Mouse (Mus musculus) heart, adult 8-10 months (tissue): ENCODE data around the gene Decr2. TPM values are rescaled to one million over a fixed set of nuclear protein-coding genes. Genes with fewer than 3 reads are reported as not detected.
"Not testable (repeated sequence)": the region's sequence is repeated elsewhere in the genome, so short reads cannot be mapped to it uniquely, and the experiment has no call there.

Experiments
- DNase-seq: peaks from one replicate; pipeline ENCODE4 v3.0.0; 2022; ENCODE audit warnings: low spot score
- total RNA-seq, 4 experiments: library from RNA; stranded (reverse); gene quantifications; 2 replicates each; pipeline ENCODE4 v1.2.4; 2022

The Decr2 gene
- total RNA-seq, 4 experiments from 2014 or later, result 10.2 to 11.2 (median 11.0) TPM

DNA sequence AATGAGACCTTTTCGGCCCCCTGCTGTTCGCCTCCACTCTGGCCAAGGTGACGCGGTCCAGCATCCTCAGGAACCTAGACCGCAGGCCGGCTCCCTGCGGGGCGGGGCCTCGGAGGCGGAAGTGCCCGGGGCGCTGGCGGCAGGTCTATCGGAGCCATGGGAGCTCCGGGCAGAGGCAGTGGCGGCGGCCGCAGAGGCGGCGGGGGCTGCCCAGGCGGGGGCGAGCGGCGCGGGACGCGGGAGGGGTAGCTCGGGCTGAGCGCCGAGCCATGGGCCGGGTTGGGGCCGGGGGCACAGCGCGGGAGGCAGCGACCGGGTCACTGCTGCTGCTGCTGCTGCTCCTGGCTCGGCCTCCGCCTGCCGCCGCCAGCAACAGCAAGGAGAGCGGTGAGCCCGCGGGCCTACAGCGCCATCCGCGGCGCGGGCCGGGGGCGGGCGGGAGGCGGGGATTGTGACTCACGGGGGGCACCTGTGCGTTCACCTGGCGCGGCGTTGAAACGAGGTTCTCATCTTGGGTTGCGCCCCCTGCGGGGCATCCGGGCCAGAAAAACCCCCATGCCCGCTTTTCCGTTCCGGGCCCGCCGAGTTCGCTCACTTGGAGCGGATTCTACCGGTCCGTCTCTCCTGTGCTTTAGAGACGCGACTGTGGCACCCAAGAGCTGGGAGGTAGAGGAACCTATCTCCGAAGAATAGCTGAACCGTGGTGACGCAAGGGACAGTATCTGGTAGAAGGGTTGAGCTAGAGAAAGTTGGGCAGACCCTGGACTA, 23.2 kb upstream of the Decr2 start, which contains the start of gene Tmem8:
Tmem8 (plus strand) TSS at position 119 of the 768 bp plus-strand sequence.
- DNase-seq, result no peak

DNA sequence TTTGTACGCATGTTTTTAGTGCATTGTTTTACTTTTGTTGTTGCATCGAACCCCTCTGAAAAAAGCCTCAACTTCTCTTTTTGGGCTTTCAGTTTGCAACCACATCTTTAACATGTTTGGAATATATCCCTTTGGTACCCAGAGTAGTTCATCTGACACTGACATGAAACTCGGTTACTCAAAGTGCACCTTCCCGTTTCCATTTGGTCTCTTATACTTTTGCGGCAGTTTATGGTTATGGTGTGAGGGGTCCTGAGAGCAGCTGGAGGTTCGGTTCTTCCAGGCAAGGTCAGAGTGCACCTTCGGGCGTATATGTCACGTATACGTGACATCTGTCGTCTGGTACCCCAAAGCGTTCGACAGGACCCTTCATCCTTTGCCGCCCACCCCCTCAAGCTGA, 22.6 kb upstream of the Decr2 start:
- no peak for DNase-seq

DNA sequence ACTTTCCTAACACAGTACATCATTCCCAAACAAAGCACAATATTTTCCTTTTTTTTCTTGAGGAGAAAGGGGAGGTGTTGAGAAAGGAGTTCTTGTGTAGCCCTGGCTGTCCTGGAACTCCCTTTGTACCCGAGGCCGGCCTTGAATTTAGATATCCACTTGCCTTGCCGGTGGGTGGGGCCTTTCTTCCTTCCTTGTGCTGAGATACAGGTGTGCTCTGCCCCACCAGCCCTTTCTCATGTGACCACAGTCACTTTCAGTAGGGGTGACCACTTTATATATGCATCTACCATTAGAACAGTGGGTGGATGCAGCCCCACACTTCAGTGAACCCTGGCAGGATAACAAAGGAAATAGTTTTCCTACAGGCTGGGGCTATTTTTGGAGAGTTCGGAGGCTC, 21.6 kb upstream of the Decr2 start:
- DNase-seq, result no peak

DNA sequence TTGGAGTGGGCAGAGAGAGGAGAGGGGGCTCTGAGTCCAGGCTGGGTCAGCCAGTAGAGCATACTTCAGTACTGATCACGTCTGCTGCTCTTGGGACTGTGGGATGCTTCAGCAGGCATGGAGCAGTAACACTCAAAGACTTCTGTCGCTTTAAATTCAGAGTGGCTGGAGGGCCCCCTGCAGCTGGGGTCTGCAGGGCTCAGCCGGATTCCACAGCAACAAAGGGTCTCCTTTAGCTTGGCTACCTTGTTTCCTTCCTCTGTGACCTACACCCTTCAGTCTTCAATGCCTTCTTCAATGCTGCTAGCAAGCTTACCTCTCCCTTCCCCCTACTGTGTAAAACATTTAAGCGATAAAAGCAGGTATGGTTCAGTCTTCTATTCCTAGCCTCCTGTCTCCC, 20.9 kb upstream of the Decr2 start:
- no peak for DNase-seq

DNA sequence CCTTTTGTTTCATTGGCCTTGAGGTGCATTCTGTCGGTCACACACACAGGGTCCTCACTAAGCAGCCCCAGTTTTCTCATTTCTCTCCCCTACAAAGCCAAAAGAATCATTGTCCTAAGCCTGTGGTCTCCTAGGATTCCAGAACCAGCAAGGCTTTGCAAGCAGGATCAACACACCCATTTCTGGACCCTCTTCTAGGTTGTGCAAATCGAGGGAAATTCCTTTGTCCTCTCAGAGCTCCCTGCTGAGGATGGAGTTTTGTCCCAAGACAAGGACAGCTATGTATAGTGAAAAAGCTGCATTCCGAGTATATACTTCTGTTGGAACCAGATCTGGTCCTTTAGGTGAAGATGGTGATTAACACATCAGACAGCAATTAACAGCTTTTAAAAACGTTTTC, 20.0 kb upstream of the Decr2 start:
- no peak for DNase-seq

DNA sequence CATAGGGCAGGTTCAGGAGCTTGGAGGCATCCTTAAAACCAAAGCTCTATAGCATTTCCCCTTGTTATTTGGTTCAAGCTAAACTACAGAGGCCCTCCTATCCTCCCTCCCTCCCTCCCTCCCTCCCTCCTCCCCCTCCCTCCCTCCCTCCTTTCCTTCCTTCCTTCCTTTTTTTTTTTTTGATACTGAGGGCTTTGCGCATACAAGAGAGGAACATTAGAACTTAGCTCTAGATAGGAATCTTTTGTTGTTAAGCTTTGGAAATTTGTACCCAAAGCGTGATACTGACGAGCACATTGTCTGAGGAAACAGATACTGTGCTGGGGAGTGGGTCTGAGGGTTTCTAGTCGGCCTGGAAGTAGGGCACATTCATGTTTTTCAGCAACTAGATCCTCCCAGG, 15.5 kb upstream of the Decr2 start:
- DNase-seq, result no peak

DNA sequence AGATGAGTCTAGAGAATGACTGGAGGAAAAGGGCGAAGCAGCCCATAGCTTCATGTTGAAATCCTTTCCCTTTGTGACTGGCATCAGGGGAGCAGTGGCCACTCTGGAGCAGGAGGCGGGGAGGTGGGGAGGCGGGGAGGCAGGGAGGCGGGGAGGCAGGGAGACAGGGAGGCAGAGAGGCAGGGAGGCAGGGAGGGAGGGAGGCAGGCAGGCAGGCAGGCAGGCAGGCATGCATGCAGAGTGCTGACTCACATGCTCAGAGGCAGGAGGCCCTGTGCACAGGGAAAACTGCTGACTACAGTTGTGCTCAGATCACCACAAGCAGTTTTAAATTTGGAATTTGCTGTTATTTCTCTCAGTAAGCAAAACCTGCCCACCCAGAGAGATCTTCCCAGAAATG, 11.3 kb upstream of the Decr2 start:
- no peak for DNase-seq

DNA sequence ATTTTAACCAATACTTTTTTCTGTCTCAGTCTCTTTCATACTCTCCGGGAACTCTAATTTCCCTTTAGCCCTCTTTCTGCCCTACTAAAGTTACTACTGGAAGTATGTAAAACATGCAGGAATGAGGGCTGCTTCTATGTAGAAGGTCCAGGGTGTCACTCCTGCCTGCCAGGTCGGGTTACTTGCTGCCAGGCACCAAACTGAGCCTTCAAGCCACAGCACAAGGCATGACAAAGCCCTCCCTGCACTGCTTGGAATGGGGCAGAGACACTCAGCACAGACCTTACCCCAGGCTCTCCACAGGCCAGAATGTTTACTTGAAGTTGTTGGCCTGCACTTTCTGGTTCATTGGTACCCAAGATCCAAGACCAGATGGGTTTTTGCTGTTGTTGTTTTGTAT, 10.0 kb upstream of the Decr2 start:
- DNase-seq, result no peak

DNA sequence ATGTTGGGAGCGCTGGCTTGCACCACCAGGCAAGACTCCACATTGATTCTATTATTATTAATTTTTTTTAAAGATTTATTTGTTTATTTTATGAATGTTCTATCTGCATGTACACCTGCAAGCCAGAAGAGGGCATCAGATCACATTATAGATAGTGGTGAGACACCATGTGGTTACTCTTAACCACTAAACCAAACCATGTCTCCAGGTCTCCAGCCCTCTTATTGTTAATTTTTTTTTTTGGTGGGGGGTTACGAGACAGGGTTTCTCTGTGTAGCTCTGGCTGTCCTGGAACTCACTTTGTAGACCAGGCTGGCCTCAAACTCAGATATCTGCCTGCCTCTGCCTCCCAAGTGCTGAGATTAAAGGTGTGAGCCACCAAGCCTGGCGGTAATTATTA, 9.2 kb upstream of the Decr2 start:
- DNase-seq, result not testable (repeated sequence)

DNA sequence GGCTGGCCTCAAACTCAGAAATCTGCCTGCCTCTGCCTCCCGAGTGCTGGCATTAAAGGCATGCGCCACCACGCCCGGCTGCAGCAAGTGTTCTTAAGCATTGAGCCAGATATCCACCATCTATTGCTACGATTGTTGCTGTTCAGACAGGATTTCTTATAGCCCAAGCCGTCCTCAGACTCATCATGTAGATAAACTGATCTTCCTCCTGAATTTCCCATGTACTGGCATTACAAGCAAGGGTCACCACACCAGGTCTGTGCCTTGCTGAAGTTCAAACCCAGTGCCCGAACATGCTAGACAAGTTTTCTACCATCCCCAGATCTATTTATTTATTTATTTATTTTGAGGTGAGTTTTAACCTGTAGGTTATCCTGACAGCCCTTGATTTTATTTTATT, 8.3 kb upstream of the Decr2 start:
- DNase-seq, result no peak

DNA sequence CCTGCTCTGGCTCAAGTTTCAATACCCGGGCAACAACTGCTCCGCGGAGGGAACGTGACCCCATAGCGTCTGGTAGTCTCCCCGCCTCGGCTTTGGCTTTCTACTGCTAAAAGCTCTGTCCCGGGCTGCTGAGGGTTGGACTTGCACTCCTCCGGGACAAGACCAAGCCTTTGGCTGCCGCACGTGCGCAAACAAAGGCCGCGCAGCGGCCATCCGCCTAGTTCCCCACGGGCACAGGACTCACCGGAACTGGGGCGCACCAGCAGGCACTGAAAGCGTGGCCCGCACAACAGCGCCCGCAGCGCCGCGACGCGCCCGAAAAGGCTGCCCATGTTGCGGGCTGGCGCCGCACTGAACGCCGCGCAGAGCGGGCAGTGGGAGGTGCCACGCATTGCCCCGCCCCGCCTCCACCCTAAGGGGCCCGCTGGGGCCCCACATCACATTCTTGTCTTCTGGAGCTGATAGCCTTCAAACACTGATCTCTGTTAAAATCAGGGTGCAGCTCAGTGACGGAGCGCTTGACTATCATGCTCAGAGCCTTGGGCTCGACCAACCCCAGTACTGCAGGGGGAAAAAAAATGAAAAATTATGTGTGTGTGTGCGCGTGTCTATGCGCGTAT, 5.1 kb upstream of the Decr2 start, which contains the start of gene Nme4:
Nme4 (minus strand) TSS at position 482 of the 620 bp plus-strand sequence.
- DNase-seq, result no peak

DNA sequence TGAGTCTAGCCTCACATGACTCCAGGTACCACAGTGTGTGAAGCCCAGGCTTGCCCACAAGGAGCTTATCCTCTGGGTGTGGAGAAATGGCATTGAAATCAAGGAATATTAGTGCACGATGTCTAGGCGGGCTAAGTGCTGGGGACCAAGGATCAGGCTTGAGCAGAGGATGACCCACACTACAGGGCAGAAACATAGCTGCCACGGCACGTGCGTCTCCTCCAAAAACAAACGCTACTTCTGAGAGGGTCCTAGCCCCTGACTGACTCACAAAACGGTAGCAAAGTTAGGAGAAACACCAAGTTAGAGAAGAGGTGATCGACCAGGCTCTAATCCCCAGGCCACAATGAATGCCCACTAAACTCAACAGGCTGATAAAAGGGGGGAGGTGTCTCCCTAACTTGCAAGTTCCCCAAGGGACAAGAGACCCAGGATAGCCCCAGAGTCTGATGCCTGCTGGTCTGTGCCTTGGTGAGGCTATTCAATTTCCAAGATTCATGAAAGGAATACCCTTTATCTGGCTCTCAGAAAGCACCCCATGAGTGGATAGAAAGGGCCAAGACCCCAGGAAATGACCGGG, 4.5 kb upstream of the Decr2 start:
- DNase-seq, result no peak

DNA sequence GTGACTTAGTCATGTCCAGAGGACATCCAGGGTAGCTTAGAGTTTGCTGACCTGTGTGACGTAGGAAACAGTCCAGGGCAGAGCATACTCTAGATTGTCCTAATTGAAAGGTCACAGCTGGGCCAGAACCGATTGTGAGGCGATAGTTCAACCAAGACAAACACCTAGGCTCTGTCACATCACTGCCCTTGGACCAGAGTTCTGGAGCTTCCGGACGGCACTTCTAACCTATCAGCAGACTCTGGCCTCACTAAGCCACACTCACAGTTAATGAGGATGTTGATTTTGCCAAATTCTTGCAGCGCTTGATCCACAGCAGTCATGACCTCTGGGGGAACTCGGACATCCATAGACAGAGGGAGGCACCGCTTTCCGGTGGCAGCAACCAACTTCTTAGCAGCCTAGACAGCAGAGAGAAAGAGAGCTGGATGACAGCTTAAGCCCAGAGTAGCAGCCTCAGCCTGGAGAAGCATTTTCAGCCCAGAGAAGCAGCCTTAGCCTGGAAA, 3.0 kb downstream of the Decr2 start:
- no peak for DNase-seq

DNA sequence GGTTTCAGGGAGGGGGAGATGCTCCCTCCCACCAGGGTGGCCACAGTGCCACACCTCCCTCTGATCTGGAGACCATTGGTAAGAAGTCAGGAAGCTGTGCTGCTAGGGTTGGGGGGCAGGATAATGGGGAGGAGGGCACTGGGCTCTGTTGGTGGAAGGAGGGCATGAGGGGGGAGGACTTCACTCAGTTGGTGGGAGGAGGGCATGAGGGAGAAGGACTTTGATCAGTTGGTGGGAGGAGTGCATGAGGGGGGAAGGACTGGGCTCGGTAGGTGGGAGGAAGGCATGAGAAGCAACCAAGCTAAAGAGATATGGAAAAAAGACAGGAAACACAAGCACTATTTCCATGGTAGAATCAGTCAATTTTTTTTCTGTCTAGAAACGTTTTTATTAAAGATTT, 9.3 kb downstream of the Decr2 start:
- no peak for DNase-seq

DNA sequence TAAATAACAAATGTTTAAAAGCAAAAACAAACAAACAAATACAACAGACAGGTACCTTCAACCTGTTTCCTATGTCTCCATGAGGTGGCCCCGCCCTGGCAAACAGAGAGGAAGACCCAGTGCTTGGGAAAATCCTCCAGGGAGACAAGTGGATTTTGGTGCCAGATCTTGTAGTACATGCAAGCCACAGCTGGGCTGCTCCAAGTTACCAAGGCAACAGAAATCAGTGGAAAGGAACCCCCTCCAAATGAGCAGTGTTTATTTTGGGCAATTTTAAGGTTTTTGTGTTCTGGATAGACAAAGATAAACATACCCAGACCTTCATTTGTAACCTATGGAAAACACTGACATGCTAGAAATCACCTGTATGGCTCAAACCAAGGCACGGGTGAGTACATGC, 11.3 kb downstream of the Decr2 start:
- no peak for DNase-seq

DNA sequence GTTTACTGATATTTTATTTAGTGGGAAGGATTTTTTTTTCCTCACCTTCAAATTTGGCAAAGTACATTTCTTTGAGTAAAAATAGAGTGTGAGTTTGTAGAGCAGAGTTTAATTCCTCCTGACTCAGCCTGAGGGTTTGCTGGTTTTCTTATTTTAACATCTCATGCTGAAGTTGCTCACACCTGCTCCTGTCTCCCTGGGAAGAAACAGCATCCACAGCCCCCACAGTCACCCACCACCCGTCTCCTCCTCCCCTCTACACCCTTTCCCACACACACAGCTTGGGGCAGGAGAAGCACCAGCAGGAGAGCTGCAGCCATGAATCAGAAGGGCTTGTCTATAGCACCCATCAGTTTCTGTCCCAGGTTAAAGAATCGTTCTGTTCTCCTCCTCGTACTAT, 14.9 kb downstream of the Decr2 start:
- no peak for DNase-seq

DNA sequence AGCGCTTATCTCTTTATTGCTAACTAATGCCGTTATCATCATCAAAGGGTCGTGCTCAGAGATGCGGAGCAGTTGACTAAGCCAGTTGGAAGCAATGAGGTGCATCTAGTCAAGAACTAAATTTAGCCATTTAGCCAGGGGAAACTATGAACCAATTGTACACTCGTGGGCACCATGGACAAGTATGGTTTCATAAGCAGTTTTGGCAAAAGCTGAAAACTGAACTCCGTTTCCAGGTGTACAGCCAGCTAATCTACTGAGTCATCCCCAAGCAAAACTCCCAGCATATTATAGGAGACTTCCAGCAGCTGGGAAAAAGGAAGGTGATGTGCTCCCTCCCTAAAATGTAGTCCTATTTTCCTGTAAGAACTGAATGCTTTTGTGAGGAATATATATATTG, 20.0 kb downstream of the Decr2 start:
- DNase-seq, result no peak

DNA sequence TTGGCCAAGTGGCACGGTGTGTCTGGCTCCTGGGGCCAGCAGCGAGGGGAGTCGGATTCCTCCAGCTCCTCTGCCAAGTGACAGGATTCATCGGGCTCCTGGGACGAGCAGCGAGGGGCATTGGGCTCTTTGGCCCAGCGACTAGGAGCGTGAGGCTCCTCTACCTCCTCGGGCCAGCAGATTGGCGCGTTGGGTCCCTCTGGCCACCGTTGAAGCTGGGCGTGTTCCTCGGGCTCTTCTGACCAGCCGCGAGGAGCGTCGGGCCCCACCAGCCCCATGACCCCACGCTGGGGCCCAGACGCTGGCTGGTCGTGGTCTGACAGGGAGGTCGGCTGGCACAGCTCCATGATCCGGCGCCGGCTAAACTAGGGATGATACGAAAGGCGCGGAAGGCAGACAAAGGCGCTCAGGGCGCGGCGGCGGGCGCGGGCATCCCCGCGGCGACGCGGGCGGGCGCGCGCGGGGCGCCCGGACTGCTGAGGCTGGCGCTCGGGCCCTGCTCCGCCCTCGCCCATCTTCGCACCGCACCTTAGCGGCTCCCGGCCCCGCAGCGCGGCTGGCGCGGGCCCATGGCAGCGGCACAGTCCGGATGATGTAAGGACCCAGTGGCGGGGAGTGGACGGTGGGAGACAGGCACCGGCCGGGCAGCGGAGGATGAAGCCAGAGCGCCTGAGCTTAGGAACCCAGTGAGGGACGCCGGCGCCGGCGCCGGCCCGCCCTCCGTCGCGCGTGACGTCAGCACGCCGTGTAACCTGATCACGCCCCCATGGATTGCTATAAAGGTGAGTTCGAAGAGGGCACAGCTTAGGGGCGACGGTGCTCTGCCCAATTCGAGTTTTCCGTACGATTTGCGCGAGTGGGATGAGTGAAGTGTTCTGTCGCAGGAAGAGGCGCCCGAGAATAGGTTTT, 21.1 kb downstream of the Decr2 start, which contains the start of gene Rab11fip3:
Rab11fip3 (minus strand) TSS at position 725 of the 909 bp plus-strand sequence.
- peak; percentile 72 for DNase-seq

DNA sequence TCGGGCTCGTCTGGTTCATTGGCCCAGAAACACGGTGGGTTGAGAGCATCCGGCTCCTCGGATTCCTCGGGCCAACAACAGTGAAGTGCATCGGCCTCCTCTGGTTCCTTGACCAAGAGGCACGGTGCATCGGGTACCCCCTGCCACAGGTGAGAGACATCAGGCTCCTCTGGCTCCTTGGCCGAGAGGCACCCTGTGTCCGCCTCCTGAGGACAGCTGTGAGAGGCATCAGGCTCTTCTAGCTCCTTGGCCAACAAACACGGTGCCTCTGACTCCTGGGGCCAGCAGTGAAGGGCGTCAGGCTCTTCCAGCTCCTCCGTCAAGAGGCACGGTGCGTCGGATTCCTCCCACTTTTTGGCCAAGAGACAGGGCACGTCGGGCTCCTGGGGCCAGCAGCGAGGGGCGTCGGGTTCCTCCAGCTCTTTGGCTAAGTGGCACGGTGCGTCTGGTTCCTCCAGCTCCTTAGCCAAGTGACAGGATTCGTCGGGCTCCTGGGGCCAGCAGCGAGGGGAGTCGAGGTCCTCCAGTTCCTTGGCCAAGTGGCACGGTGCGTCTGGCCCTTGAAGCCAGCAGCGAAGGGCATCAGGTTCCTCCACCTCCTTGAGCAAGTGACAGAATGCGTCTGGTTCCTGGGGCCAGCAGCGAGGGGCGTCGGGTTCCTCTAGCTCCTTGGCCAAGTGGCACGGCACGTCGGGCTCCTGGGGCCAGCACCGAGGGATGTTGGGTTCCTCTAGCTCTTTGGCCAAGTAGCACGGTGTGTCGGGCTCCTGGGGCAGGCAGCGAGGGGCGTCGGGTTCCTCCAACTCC, 21.9 kb downstream of the Decr2 start:
- no peak for DNase-seq

DNA sequence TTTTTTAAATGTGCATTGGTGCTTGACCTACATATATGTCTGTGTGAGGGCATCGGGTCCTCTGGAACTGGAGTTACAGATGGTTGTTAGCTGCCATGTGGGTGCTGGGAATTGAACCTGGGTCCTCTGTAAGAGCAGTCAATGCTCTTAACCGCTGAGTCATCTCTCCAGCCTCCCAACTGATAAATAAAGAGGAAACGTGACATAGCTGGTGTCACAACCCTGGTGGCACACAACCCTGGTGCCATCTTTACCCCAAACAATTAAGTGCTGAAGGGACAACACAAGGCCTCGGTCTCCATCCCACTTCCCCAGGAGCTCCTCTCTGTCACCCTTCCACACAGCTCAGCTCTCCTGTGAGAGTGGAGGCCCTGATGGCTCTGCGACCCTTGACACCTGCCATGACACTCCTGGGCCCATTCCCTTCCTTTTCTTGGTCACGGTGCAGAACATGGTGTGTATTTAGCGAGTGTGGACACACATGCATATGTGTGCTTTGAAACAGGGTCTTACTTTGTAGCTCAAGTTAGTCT, 23.6 kb downstream of the Decr2 start:
- DNase-seq, result no peak

DNA sequence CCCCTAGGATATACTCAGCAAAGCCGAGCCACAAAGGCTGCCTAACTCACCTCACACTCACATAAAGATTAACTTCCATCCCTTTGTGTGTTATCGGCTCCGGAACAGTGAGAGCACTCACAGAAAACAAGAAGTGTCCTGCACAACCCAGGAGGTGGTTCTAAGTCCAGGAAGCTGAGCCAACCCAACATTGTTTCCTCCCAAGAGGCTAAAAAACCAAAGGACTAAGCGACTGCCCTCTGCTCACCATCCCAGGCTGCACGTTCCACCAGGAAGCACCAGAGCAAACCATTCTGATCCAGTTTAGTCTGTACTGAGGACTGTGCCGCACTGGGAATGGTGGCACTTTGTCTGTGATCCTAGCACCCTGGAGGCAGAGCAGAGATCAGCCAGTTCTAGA, 25.2 kb downstream of the Decr2 start:
- DNase-seq, result no peak
